Mouse (Mus musculus) heart, embryonic 16.5 days (tissue): ENCODE data around the gene Kalrn. TPM values are rescaled to one million over a fixed set of nuclear protein-coding genes. Genes with fewer than 3 reads are reported as not detected.

Source experiments
- ATAC-seq: fragments of 200-750 bp; cut with Nextera tagmentation; replicated peaks from 2 replicates; pipeline ENCODE4 v1.8.0; 2017; ENCODE audit warnings: moderate number of reproducible peaks; ENCODE audit not compliant: insufficient read depth, low FRiP score; ENCODE audit errors: extremely low read depth
- H3K27ac ChIP-seq: fragments of 300-500 bp; sonication (generic); 2 replicates; pipeline ENCODE4 v1.5.1; 2014; ENCODE audit warnings: mild to moderate bottlenecking, low read length, control low read depth, moderate library complexity
- H3K27me3 ChIP-seq: fragments of 300-500 bp; sonication (generic); 2 replicates; pipeline ENCODE4 v1.6.1; 2014; ENCODE audit warnings: low read length, mixed read lengths; ENCODE audit not compliant: control insufficient read depth, insufficient read depth
- H3K36me3 ChIP-seq: fragments of 300-500 bp; sonication (generic); 2 replicates; pipeline ENCODE4 v1.6.1; 2014; ENCODE audit not compliant: control insufficient read depth, insufficient read depth
- H3K4me1 ChIP-seq: fragments of 300-500 bp; sonication (generic); 2 replicates; pipeline ENCODE4 v1.6.1; 2014; ENCODE audit warnings: low read length, mixed read lengths; ENCODE audit not compliant: control insufficient read depth, insufficient read depth
- H3K4me2 ChIP-seq: fragments of 300-500 bp; sonication (generic); 2 replicates; pipeline ENCODE4 v1.6.1; 2014; ENCODE audit warnings: low read depth, mild to moderate bottlenecking, control low read depth, low read length
- H3K4me3 ChIP-seq: fragments of 300-500 bp; sonication (generic); 2 replicates; pipeline ENCODE4 v1.5.1; 2014; ENCODE audit warnings: mild to moderate bottlenecking, control low read depth, low read length
- H3K9ac ChIP-seq: fragments of 300-500 bp; sonication (generic); 2 replicates; pipeline ENCODE4 v1.6.1; 2014; ENCODE audit warnings: low read length, control low read depth
- H3K9me3 ChIP-seq: fragments of 300-500 bp; sonication (generic); replicated peaks from 2 replicates; pipeline ENCODE4 v1.6.1; 2016; ENCODE audit warnings: low read length; ENCODE audit not compliant: control insufficient read depth
- WGBS: fragments of 180-500 bp; shearing (Covaris S2); extraction: QIAGEN DNeasy Blood & Tissue Kit; methylation state at CpG from one replicate; pipeline ENCODE4 v1.1.7; 2014; 5-methylcytosine and 5-hydroxymethylcytosine counted together
- polyA plus RNA-seq: library from polyadenylated mRNA; unstranded; fragments of >200 nt; fragmentation: Nextera tagmentation; extraction: Ambion mirVana; gene quantifications from 2 replicates; pipeline ENCODE4 v1.2.1, GENCODE M21; 2015

Gene Kalrn
- polyA plus RNA-seq, 1 experiment from 2014 or later: 30.2 TPM

- H3K36me3 ChIP-seq: no peaks in the 10 kb centered on the region
- no peak for ATAC-seq
- no peak overlapping the region for H3K27ac ChIP-seq
- H3K9me3 ChIP-seq: peaks cover 3% of the 10 kb centered on the region; the same call in 1 of the 2 replicates
- no peaks in the 10 kb centered on the region for H3K27me3 ChIP-seq
- H3K4me3 ChIP-seq: no peak overlapping the region
- no peaks in the 10 kb centered on the region for H3K4me1 ChIP-seq
- no peak overlapping the region for H3K4me2 ChIP-seq
- WGBS: 87% methylated on average over 2 of the region's 2 CpGs
- H3K9ac ChIP-seq: no peak overlapping the region
Observed at GRCm38 (mm10) chr16:34542341-34542740, 31.0 kb downstream of the Kalrn start.

DNA sequence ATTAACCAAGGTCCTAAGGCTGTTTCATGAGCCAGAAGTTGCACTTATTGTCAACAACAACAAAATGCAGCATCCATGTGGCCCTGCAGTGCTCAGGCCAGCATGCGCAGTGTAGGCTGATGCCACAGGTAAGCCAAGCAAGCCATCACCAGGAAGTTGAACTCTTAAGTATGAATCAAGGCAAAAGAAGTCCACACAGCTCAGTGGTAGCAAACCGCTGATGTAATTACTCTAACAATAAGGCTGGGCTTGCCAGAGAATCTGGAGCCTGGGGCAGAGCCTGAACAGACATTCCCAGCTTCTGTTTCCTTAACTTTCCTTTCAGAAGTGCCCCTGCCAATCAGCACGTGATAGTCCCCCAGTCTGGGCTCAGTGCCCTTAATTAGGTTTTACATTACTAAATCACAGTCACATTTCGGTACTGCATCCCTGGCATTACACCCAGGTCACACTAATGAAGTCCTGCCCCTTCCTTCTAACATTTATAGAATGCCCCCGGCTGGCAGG is 34.6 kb downstream of the Kalrn start:
- H3K27ac ChIP-seq: no peak overlapping the region
- no peaks in the 10 kb centered on the region for H3K27me3 ChIP-seq
- peaks cover 3% of the 10 kb centered on the region; the same call in 1 of the 2 replicates for H3K9me3 ChIP-seq
- WGBS: 62% methylated on average over 5 of the region's 5 CpGs
- no peaks in the 10 kb centered on the region for H3K36me3 ChIP-seq
- H3K4me1 ChIP-seq: peaks cover 7% of the 10 kb centered on the region
- ATAC-seq: no peak
- H3K4me3 ChIP-seq: no peak overlapping the region
- no peak overlapping the region for H3K4me2 ChIP-seq
- no peak overlapping the region for H3K9ac ChIP-seq

- Histone ChIP-seq H3K27ac (no peak overlapping the region), H3K27me3 (no peaks in the 10 kb centered on the region), H3K9me3 (no peaks in the 10 kb centered on the region), H3K4me3 (no peak overlapping the region), H3K4me1 (peaks cover 7% of the 10 kb centered on the region), H3K4me2 (no peak overlapping the region), H3K36me3 (no peaks in the 10 kb centered on the region), H3K9ac (no peak overlapping the region)
- WGBS: 58% methylated on average over 6 of the region's 6 CpGs
- no peak for ATAC-seq
Observed at GRCm38 (mm10) chr16:34536300-34536699, 37.0 kb downstream of the Kalrn start.

- H3K27me3 ChIP-seq: no peaks in the 10 kb centered on the region
- no peak overlapping the region for H3K9ac ChIP-seq
- H3K4me2 ChIP-seq: no peak overlapping the region
- H3K27ac ChIP-seq: no peak overlapping the region
- no peak for ATAC-seq
- H3K4me1 ChIP-seq: peaks cover 7% of the 10 kb centered on the region
- H3K9me3 ChIP-seq: no peaks in the 10 kb centered on the region
- no peak overlapping the region for H3K4me3 ChIP-seq
- WGBS: 22% methylated on average over 7 of the region's 7 CpGs
- no peaks in the 10 kb centered on the region for H3K36me3 ChIP-seq
Observed at GRCm38 (mm10) chr16:34535135-34535534, 38.2 kb downstream of the Kalrn start.

DNA sequence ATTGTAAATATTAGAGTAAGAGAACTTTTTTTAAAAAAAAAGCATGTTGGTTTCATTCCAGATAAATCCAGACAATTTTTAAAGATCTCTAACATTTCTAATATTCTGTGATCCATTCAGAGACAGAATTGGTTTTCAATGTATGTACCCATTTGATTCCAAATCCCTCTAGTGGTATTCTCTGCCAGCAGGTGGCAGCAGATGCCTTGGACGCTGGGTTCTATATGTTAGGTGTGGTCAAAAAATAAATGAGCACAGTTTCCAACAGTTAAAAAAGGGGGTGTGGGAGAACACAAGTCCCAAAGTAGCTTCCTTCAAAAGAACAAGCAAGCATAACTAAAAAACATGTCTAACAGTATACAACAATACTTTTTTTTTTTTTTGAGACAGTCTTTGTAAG is 41.8 kb downstream of the Kalrn start:
- H3K27ac ChIP-seq: no peak overlapping the region
- H3K36me3 ChIP-seq: no peaks in the 10 kb centered on the region
- ATAC-seq: no peak
- H3K4me2 ChIP-seq: no peak overlapping the region
- peaks cover 7% of the 10 kb centered on the region for H3K4me1 ChIP-seq
- no peak overlapping the region for H3K4me3 ChIP-seq
- H3K27me3 ChIP-seq: no peaks in the 10 kb centered on the region
- 5% methylated on average over 1 of the region's 1 CpGs for WGBS
- no peak overlapping the region for H3K9ac ChIP-seq
- no peaks in the 10 kb centered on the region for H3K9me3 ChIP-seq

- no peak overlapping the region for H3K4me2 ChIP-seq
- peaks cover 6% of the 10 kb centered on the region for H3K4me1 ChIP-seq
- no peaks in the 10 kb centered on the region for H3K9me3 ChIP-seq
- H3K36me3 ChIP-seq: no peaks in the 10 kb centered on the region
- H3K4me3 ChIP-seq: no peak overlapping the region
- 82% methylated on average over 5 of the region's 5 CpGs for WGBS
- H3K27ac ChIP-seq: no peak overlapping the region
- no peak overlapping the region for H3K9ac ChIP-seq
- no peaks in the 10 kb centered on the region for H3K27me3 ChIP-seq
- ATAC-seq: no peak
Observed at GRCm38 (mm10) chr16:34530029-34530428, 43.3 kb downstream of the Kalrn start.

DNA sequence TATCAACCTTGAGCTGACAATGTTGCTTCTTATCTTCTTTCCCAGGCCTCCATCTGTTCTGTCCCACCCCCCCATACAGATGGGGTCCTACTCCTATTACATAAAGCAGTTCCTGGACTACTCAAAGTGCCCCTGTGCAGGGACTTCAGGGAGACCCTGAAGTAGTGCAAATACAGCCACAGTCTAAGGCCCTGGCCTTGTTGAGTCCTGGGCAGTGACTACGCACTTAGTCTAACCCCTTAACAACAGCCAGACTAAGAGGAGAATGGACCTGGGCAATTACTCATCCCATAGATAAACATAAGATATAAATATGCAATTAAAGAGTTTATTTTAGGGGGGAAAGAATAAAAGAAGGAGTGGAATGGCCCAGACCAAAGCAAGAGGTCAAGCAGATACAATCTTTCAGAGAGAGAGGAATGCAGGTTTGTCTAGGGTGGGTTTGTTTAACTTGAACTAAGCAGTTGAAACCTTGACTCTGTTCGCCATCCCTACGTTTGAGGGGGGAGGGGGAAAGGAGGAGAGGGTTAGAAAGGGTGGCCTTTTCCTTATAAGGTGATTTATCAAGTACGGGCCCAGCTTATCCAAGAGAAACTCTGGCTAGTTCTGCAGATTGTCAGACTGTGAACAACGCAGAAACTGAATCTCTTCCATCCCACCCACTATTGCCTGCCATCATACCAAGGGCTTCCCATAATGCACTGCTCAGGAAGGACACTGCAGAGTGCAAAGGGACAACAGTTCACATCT is 44.9 kb downstream of the Kalrn start:
- no peak overlapping the region for H3K27ac ChIP-seq
- no peak overlapping the region for H3K9ac ChIP-seq
- no peak overlapping the region for H3K4me3 ChIP-seq
- H3K27me3 ChIP-seq: no peaks in the 10 kb centered on the region
- no peaks in the 10 kb centered on the region for H3K9me3 ChIP-seq
- 46% methylated on average over 5 of the region's 5 CpGs for WGBS
- no peak for ATAC-seq
- H3K4me2 ChIP-seq: no peak overlapping the region
- H3K36me3 ChIP-seq: no peaks in the 10 kb centered on the region
- H3K4me1 ChIP-seq: peaks cover 6% of the 10 kb centered on the region

DNA sequence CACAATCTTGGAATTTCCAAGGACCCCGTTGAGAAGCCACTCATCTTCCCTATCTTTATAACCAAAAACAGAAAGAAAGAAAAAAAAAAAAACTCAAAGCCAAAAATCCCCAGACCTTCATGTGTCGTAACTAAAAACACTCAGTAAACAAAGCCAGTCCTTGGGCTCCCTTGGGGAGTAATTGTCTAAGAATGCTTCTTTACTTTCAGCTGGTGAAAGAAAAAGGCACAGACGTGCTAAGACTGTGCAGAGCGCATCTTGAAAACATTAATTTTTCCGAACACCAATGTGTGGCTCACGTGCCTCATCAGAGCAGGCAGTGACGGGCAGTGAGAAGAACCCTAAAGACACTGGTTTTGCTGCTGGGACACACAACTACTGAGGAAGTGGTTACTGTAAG is 47.0 kb downstream of the Kalrn start:
- H3K9ac ChIP-seq: no peak overlapping the region
- H3K4me2 ChIP-seq: no peak overlapping the region
- 77% methylated on average over 7 of the region's 7 CpGs for WGBS
- no peaks in the 10 kb centered on the region for H3K27me3 ChIP-seq
- no peaks in the 10 kb centered on the region for H3K9me3 ChIP-seq
- ATAC-seq: no peak
- no peak overlapping the region for H3K4me3 ChIP-seq
- no peaks in the 10 kb centered on the region for H3K36me3 ChIP-seq
- H3K27ac ChIP-seq: no peak overlapping the region
- peaks cover 6% of the 10 kb centered on the region for H3K4me1 ChIP-seq

- no peak for ATAC-seq
Observed at GRCm38 (mm10) chr16:34525866-34526265, 47.5 kb downstream of the Kalrn start.

More at GRCm38 (mm10) chr16:34525866-34526265, 47.5 kb downstream of the Kalrn start:
- WGBS: 76% methylated on average over 8 of the region's 8 CpGs
- Histone ChIP-seq H3K4me3 (no peak overlapping the region), H3K9me3 (no peaks in the 10 kb centered on the region), H3K9ac (no peak overlapping the region), H3K27me3 (no peaks in the 10 kb centered on the region), H3K36me3 (no peaks in the 10 kb centered on the region), H3K4me2 (no peak overlapping the region), H3K4me1 (peaks cover 6% of the 10 kb centered on the region), H3K27ac (no peak overlapping the region)
